Mouse (Mus musculus) CH12.LX (cell line): ENCODE measurements around the gene Lgals2. TPM values are rescaled to one million over a fixed set of nuclear protein-coding genes. Genes with fewer than 3 reads are reported as not detected.

Experiments used
- DNase-seq: peaks from one replicate; pipeline ENCODE4 v3.0.0-alpha.2; 2013; ENCODE audit errors: extremely low read depth
- H3K27ac ChIP-seq: 2 replicates; pipeline ENCODE4 v1.5.1; 2012; ENCODE audit warnings: low read depth, mild to moderate bottlenecking, control low read depth, moderate library complexity; ENCODE audit not compliant: insufficient read depth
- H3K27me3 ChIP-seq: replicated peaks from 2 replicates; pipeline ENCODE3; 2012; ENCODE audit warnings: inconsistent platforms
- H3K36me3 ChIP-seq, 2 experiments: replicated peaks in 1 of 2; 2 replicates each; pipeline versions ENCODE3 to v1.6.1; 2012; ENCODE audit warnings: inconsistent platforms in 1 of 2, low read length in 1 of 2, mild to moderate bottlenecking in 1 of 2, mixed read lengths in 1 of 2, moderate library complexity in 1 of 2; ENCODE audit not compliant: control insufficient read depth in 1 of 2, insufficient read depth in 1 of 2
- H3K4me1 ChIP-seq, 2 experiments: 2 replicates each; pipeline ENCODE4 v1.6.1; 2012; ENCODE audit warnings: inconsistent platforms in 1 of 2, moderate library complexity in 1 of 2; ENCODE audit not compliant: insufficient read depth in 2 of 2, control insufficient read depth in 1 of 2
- H3K4me2 ChIP-seq: 2 replicates; pipeline ENCODE4 v1.6.1; 2012; ENCODE audit warnings: low read depth, mild to moderate bottlenecking, control low read depth; ENCODE audit not compliant: poor library complexity, insufficient read depth, severe bottlenecking
- H3K4me3 ChIP-seq, 3 experiments: fragments of 150-350 bp in 1 of 3; sonication (generic) in 1 of 3; replicated peaks in 1 of 3; 2 replicates each; pipeline versions ENCODE3 to v1.5.1; 2011 to 2012; ENCODE audit warnings: low read depth in 2 of 3, low read length in 2 of 3, mild to moderate bottlenecking in 2 of 3, moderate library complexity in 2 of 3, control low read depth in 1 of 3, improper control_type of control experiment in 1 of 3, inconsistent platforms in 1 of 3, mixed read lengths in 1 of 3; ENCODE audit not compliant: poor library complexity in 1 of 3
- H3K79me2 ChIP-seq: replicated peaks from 2 replicates; pipeline ENCODE4 v1.6.1; 2012; ENCODE audit warnings: mild to moderate bottlenecking, moderate library complexity; ENCODE audit not compliant: control insufficient read depth, poor library complexity, insufficient read depth, severe bottlenecking; ENCODE audit errors: extremely low read depth
- H3K9ac ChIP-seq: 2 replicates; pipeline ENCODE4 v1.6.1; 2012; ENCODE audit warnings: low read depth, mild to moderate bottlenecking, control low read depth, moderate library complexity; ENCODE audit not compliant: insufficient read depth
- H3K9me3 ChIP-seq: replicated peaks from 2 replicates; pipeline ENCODE3; 2012; ENCODE audit warnings: low read length, inconsistent platforms, mixed read lengths
- BHLHE40 ChIP-seq: IDR thresholded peaks from 2 replicates; pipeline ENCODE4 v1.6.1; 2011; ENCODE audit warnings: mild to moderate bottlenecking, low read depth, low read length, improper control_type of control experiment
- CTCF ChIP-seq, 2 experiments: IDR thresholded peaks in 1 of 2; conservative IDR thresholded peaks in 1 of 2; 2 replicates each; pipeline ENCODE4 v1.5.1; 2011 to 2012; ENCODE audit warnings: low read depth in 2 of 2, low read length in 2 of 2, improper control_type of control experiment in 1 of 2, inconsistent platforms in 1 of 2, mild to moderate bottlenecking in 1 of 2, moderate library complexity in 1 of 2
- EP300 ChIP-seq: IDR thresholded peaks from 2 replicates; pipeline ENCODE4 v1.6.1; 2011; ENCODE audit warnings: low read length, improper control_type of control experiment
- ETS1 ChIP-seq: conservative IDR thresholded peaks from 2 replicates; pipeline ENCODE4 v1.6.1; 2012; ENCODE audit warnings: low read depth, mild to moderate bottlenecking, inconsistent platforms, low read length, improper control_type of control experiment, moderate library complexity
- GABPA ChIP-seq: IDR thresholded peaks from 2 replicates; pipeline ENCODE4 v1.6.1; 2012; ENCODE audit warnings: low read depth, low read length, improper control_type of control experiment, inconsistent platforms; ENCODE audit not compliant: insufficient replicate concordance
- HCFC1 ChIP-seq: IDR thresholded peaks from 2 replicates; pipeline ENCODE4 v1.6.1; 2012; ENCODE audit warnings: low read depth, mild to moderate bottlenecking, inconsistent platforms, low read length, improper control_type of control experiment
- JUN ChIP-seq: IDR thresholded peaks from 2 replicates; pipeline ENCODE4 v1.6.1; 2011; ENCODE audit warnings: low read depth, mild to moderate bottlenecking, low read length, improper control_type of control experiment, moderate library complexity; ENCODE audit not compliant: insufficient read depth
- MAFK ChIP-seq: IDR thresholded peaks from 2 replicates; pipeline ENCODE4 v1.6.1; 2011; ENCODE audit warnings: low read length, improper control_type of control experiment; ENCODE audit not compliant: insufficient replicate concordance
- MAX ChIP-seq: IDR thresholded peaks from 2 replicates; pipeline ENCODE4 v1.6.1; 2011; ENCODE audit warnings: low read length, improper control_type of control experiment
- MYC ChIP-seq: IDR thresholded peaks from 2 replicates; pipeline ENCODE4 v1.6.1; 2011; ENCODE audit warnings: low read depth, mild to moderate bottlenecking, improper control_type of control experiment, low read length
- NELFE ChIP-seq: IDR thresholded peaks from 2 replicates; pipeline ENCODE4 v1.6.1; 2011; ENCODE audit warnings: low read depth, low read length, improper control_type of control experiment
- NRF1 ChIP-seq: IDR thresholded peaks from 2 replicates; pipeline ENCODE4 v1.6.1; 2014; ENCODE audit warnings: low read depth, mild to moderate bottlenecking, inconsistent platforms, low read length, improper control_type of control experiment, moderate library complexity
- RAD21 ChIP-seq: IDR thresholded peaks from 2 replicates; pipeline ENCODE4 v1.6.1; 2011; ENCODE audit warnings: low read depth, mild to moderate bottlenecking, low read length, improper control_type of control experiment, moderate library complexity
- RCOR1 ChIP-seq: conservative IDR thresholded peaks from 2 replicates; pipeline ENCODE4 v1.6.1; 2012; ENCODE audit warnings: low read depth, mild to moderate bottlenecking, inconsistent platforms, low read length, improper control_type of control experiment
- SMC3 ChIP-seq: IDR thresholded peaks from 2 replicates; pipeline ENCODE4 v1.6.1; 2011; ENCODE audit warnings: low read depth, low read length, improper control_type of control experiment
- TBP ChIP-seq: conservative IDR thresholded peaks from 2 replicates; pipeline ENCODE4 v1.6.1; 2011; ENCODE audit warnings: low read depth, low read length, improper control_type of control experiment
- USF1 ChIP-seq: IDR thresholded peaks from 2 replicates; pipeline ENCODE4 v1.6.1; 2014; ENCODE audit warnings: low read depth, mild to moderate bottlenecking, inconsistent platforms, low read length, improper control_type of control experiment
- USF2 ChIP-seq: conservative IDR thresholded peaks from 2 replicates; pipeline ENCODE4 v1.6.1; 2011; ENCODE audit warnings: low read depth, low read length, improper control_type of control experiment
- ZMIZ1 ChIP-seq: IDR thresholded peaks from 2 replicates; pipeline ENCODE4 v1.6.1; 2012; ENCODE audit warnings: low read depth, mild to moderate bottlenecking, inconsistent platforms, low read length, improper control_type of control experiment
- dilution Hi-C: fragments of 300-500 bp; cut with MboI; formaldehyde crosslinking; loops from 2 replicates; pipeline ENCODE4 v1.14.3; 2020; ENCODE audit warnings: low sequenced_read_pairs; ENCODE audit not compliant: extremely low pct_unique_long_range_greater_than_20kb, extremely low pct_ligation_motif_present
- in situ Hi-C: fragments of 300-500 bp; cut with MboI; formaldehyde crosslinking; loops from 3 replicates; pipeline ENCODE4 v1.14.3; 2019; ENCODE audit warnings: low sequenced_read_pairs, low pct_ligation_motif_present, low pct_unique_long_range_greater_than_20kb, mixed read lengths
- polyA plus RNA-seq: library from polyadenylated mRNA; unstranded; fragments of >175 nt; gene quantifications from 2 replicates; pipeline ENCODE4 v1.2.1, GENCODE M21; 2012; ENCODE audit warnings: low read depth; ENCODE audit not compliant: insufficient read length
- total RNA-seq, 2 experiments: library from RNA; depleted of rRNA; stranded (reverse); fragments of 300-350 nt in 1 of 2; fragments of >200 nt in 1 of 2; gene quantifications; 2 replicates each; pipeline ENCODE4 v1.2.3; 2012 to 2014

The Lgals2 gene
- total and polyA plus RNA-seq, 3 experiments = not detected

DNA sequence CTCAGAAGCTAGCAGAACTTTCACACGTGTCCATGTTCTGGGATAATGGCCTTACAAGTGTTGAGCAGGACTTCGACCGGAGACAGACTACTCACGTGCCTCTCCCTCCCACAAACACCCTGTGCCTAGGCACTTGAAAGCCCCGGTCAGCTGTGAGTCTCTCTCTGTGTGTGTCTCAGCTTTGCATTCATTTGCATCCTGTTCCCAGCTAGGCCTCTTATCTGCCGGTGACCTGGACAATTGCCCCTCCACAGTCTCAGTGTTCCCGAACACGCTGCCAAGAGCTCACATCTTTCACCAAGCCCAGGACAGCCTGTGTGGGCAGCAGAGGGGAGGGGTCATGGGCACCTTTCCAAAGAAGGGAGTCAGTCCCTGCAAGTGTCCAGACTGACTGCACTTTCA lies 51.8 kb downstream of the Lgals2 start:
- H3K79me2 ChIP-seq = no peaks in the 10 kb centered on the region
- TF ChIP-seq GABPA (no peak), JUN (no peak), MYC (no peak), NRF1 (no peak), MAFK (no peak), ZMIZ1 (no peak), NELFE (no peak), TBP (no peak), SMC3 (no peak), ETS1 (peak; percentile 49), HCFC1 (no peak), RAD21 (no peak), RCOR1 (no peak), CTCF (conservative IDR thresholded peaks at IDR 0.05 in 1 of 2, IDR thresholded peaks at IDR 0.05 in 1 of 2; ENCODE audit: low read depth in 2 of 2, low read length in 2 of 2) (no peak), EP300 (no peak), MAX (peak; percentile 53), USF2 (no peak), BHLHE40 (peak; percentile 94), USF1 (no peak)
- TF ChIP-seq, all 38 proteins: peak for 3
- H3K4me3 ChIP-seq = no peak overlapping the region

DNA sequence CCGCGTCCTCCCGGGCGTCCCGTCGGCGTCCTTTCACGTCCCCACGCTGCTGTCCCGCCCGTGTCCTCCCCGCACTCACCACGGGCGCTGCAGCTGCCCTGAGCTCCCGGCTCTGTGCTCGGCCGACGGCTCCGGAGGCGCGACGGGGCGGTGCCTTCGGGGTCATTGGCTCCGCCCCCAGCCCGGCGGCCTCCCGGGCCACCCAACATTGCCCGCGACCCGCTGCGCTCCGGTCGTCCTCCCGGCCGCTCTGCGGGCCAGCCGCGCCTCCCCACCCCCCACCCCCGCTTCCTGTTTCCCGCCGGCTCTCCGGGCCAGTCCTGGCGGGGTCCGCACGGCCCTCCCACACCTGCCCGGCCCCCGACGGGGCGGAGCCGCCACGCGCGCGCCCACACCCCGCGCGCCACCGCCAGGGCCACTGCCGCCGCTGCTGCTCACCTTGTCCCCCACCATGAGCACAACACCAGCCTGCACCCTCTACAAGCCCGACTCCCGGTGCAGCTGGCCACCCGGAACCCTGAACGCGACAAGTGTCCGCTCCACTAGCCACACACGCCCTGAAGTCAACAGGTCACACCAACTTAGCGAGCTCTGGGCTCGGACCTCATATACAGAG lies 52.4 kb downstream of the Lgals2 start, which contains the start of gene Card10:
Gene Card10, minus strand, starts transcription at position 267 of the 616 bp plus-strand sequence.
- peak within 1 kb of the TSS in 2 of 3 experiments; percentile 10 to 17 for H3K4me3 ChIP-seq
- in situ Hi-C loops = no loop called here
- peaks cover 4% of the 10 kb centered on the region for H3K9me3 ChIP-seq
- TF ChIP-seq MAX (no peak), NRF1 (0 out of 2 replicates have a peak, but pooled peaks have one; percentile 14)
- H3K4me2 ChIP-seq = peak within 1 kb of the TSS; percentile 14
- H3K27me3 ChIP-seq = peaks cover 89% of the 10 kb centered on the region
- no peak within 1 kb of the TSS for H3K27ac ChIP-seq
- peaks cover 21 to 35% of the 10 kb centered on the region in 2 experiments for H3K4me1 ChIP-seq
- H3K36me3 ChIP-seq = no peaks in the 10 kb centered on the region
- dilution Hi-C loops = no loop called here
- no peak within 1 kb of the TSS for H3K9ac ChIP-seq
- no peak for DNase-seq
- no peaks in the 10 kb centered on the region for H3K79me2 ChIP-seq

More for the DNA sequence above, 51.8 kb downstream of the Lgals2 start:
- DNase-seq = no peak
- H3K27me3 ChIP-seq = peaks cover 89% of the 10 kb centered on the region
- no peak overlapping the region for H3K9ac ChIP-seq
- peaks cover 21 to 35% of the 10 kb centered on the region in 2 experiments for H3K4me1 ChIP-seq
- H3K36me3 ChIP-seq = no peaks in the 10 kb centered on the region
- dilution Hi-C loops = no loop called here
- H3K9me3 ChIP-seq = peaks cover 4% of the 10 kb centered on the region
- H3K27ac ChIP-seq = no peak overlapping the region
- in situ Hi-C loops = no loop called here
- peak overlapping the region; percentile 14 for H3K4me2 ChIP-seq
